Mouse (Mus musculus): ENCODE results near the gene Gstm3. TPM values are rescaled to one million over a fixed set of nuclear protein-coding genes. Genes with fewer than 3 reads are reported as not detected.
"Not testable (repeated sequence)": the region's sequence is repeated elsewhere in the genome, so short reads cannot be mapped to it uniquely, and the experiment has no call there.

Gstm3 gene
- polyA plus RNA-seq, 2 experiments = not detected

GRCm38 (mm10) chr3:107953906-107954305, 15.2 kb downstream of the Gstm3 start:
- Histone ChIP-seq H3K27ac (replicated peaks; ENCODE audit: low read depth, low read length) (no peak overlapping the region), H3K9me3 (ENCODE audit: control insufficient read depth, low read length) (no peaks in the 10 kb centered on the region), H3K9ac (ENCODE audit: low read depth, low read length, severe bottlenecking) (no peak overlapping the region), H3K4me1 (ENCODE audit: control insufficient read depth, insufficient read depth, low read length) (no peaks in the 10 kb centered on the region), H3K27me3 (ENCODE audit: control insufficient read depth, insufficient read depth, low read length) (no peaks in the 10 kb centered on the region), H3K36me3 (ENCODE audit: control insufficient read depth, insufficient read depth, low read length) (no peaks in the 10 kb centered on the region), H3K4me3 (replicated peaks; ENCODE audit: low read length) (no peak overlapping the region), H3K4me2 (replicated peaks; ENCODE audit: low read depth, low read length, severe bottlenecking) (no peak overlapping the region)
- TF ChIP-seq POLR2A (IDR thresholded peaks at IDR 0.05; ENCODE audit: borderline replicate concordance, extremely low read depth, insufficient read depth, insufficient read length) = no peak
- DNase-seq (ENCODE audit: low spot score) (no peak), ATAC-seq (ENCODE audit: low FRiP score, low read depth) (no peak)
- WGBS = 81% methylated on average over 5 of the region's 5 CpGs

- DNase-seq (ENCODE audit: low spot score) (no peak), ATAC-seq (ENCODE audit: low FRiP score, low read depth) (no peak)
- WGBS = 26% methylated on average over 6 of the region's 6 CpGs
- no peak overlapping the region for H3K27ac ChIP-seq (replicated peaks; ENCODE audit: low read depth, low read length)
- no peak overlapping the region for H3K4me3 ChIP-seq (replicated peaks; ENCODE audit: low read length)
- no peak for TF ChIP-seq POLR2A (IDR thresholded peaks at IDR 0.05; ENCODE audit: borderline replicate concordance, extremely low read depth, insufficient read depth, insufficient read length)
- H3K9me3 ChIP-seq (ENCODE audit: control insufficient read depth, low read length) = no peaks in the 10 kb centered on the region
- H3K4me2 ChIP-seq (replicated peaks; ENCODE audit: low read depth, low read length, severe bottlenecking) = no peak overlapping the region
- H3K27me3 ChIP-seq (ENCODE audit: control insufficient read depth, insufficient read depth, low read length) = no peaks in the 10 kb centered on the region
- H3K36me3 ChIP-seq (ENCODE audit: control insufficient read depth, insufficient read depth, low read length) = no peaks in the 10 kb centered on the region
- H3K9ac ChIP-seq (ENCODE audit: low read depth, low read length, severe bottlenecking) = no peak overlapping the region
- no peaks in the 10 kb centered on the region for H3K4me1 ChIP-seq (ENCODE audit: control insufficient read depth, insufficient read depth, low read length)
Observed at GRCm38 (mm10) chr3:107953328-107953755, 15.7 kb downstream of the Gstm3 start.

- no peaks in the 10 kb centered on the region for H3K27me3 ChIP-seq (ENCODE audit: control insufficient read depth, insufficient read depth, low read length)
- H3K4me2 ChIP-seq (replicated peaks; ENCODE audit: low read depth, low read length, severe bottlenecking) = no peak overlapping the region
- TF ChIP-seq POLR2A (IDR thresholded peaks at IDR 0.05; ENCODE audit: borderline replicate concordance, extremely low read depth, insufficient read depth, insufficient read length) = no peak
- H3K4me1 ChIP-seq (ENCODE audit: control insufficient read depth, insufficient read depth, low read length) = no peaks in the 10 kb centered on the region
- no peaks in the 10 kb centered on the region for H3K9me3 ChIP-seq (ENCODE audit: control insufficient read depth, low read length)
- no peak overlapping the region for H3K27ac ChIP-seq (replicated peaks; ENCODE audit: low read depth, low read length)
- ATAC-seq (ENCODE audit: low FRiP score, low read depth) = no peak
- 85% methylated on average over 11 of the region's 11 CpGs for WGBS
- no peak for DNase-seq (ENCODE audit: low spot score)
- no peak overlapping the region for H3K4me3 ChIP-seq (replicated peaks; ENCODE audit: low read length)
- H3K36me3 ChIP-seq (ENCODE audit: control insufficient read depth, insufficient read depth, low read length) = no peaks in the 10 kb centered on the region
- H3K9ac ChIP-seq (ENCODE audit: low read depth, low read length, severe bottlenecking) = no peak overlapping the region
Observed at GRCm38 (mm10) chr3:107950531-107950930, 18.6 kb downstream of the Gstm3 start.

GRCm38 (mm10) chr3:107949461-107949860, 19.6 kb downstream of the Gstm3 start:
- not testable (repeated sequence) for ATAC-seq (ENCODE audit: low FRiP score, low read depth); H3K9me3 ChIP-seq (ENCODE audit: control insufficient read depth, low read length); H3K9ac ChIP-seq (ENCODE audit: low read depth, low read length, severe bottlenecking); DNase-seq (ENCODE audit: low spot score); H3K4me2 ChIP-seq (replicated peaks; ENCODE audit: low read depth, low read length, severe bottlenecking); H3K4me1 ChIP-seq (ENCODE audit: control insufficient read depth, insufficient read depth, low read length); H3K27ac ChIP-seq (replicated peaks; ENCODE audit: low read depth, low read length); H3K27me3 ChIP-seq (ENCODE audit: control insufficient read depth, insufficient read depth, low read length); H3K36me3 ChIP-seq (ENCODE audit: control insufficient read depth, insufficient read depth, low read length); H3K4me3 ChIP-seq (replicated peaks; ENCODE audit: low read length)
- WGBS = 87% methylated on average over 1 of the region's 1 CpGs

- TF ChIP-seq POLR2A (IDR thresholded peaks at IDR 0.05; ENCODE audit: borderline replicate concordance, extremely low read depth, insufficient read depth, insufficient read length) = no peak
- Histone ChIP-seq H3K4me3 (replicated peaks; ENCODE audit: low read length) (no peak overlapping the region), H3K4me1 (ENCODE audit: control insufficient read depth, insufficient read depth, low read length) (peaks cover 5% of the 10 kb centered on the region), H3K36me3 (ENCODE audit: control insufficient read depth, insufficient read depth, low read length) (no peaks in the 10 kb centered on the region), H3K27ac (replicated peaks; ENCODE audit: low read depth, low read length) (no peak overlapping the region), H3K9me3 (ENCODE audit: control insufficient read depth, low read length) (no peaks in the 10 kb centered on the region), H3K9ac (ENCODE audit: low read depth, low read length, severe bottlenecking) (no peak overlapping the region), H3K4me2 (replicated peaks; ENCODE audit: low read depth, low read length, severe bottlenecking) (no peak overlapping the region), H3K27me3 (ENCODE audit: control insufficient read depth, insufficient read depth, low read length) (no peaks in the 10 kb centered on the region)
- WGBS = 49% methylated on average over 4 of the region's 4 CpGs
- DNase-seq (ENCODE audit: low spot score) = no peak
- ATAC-seq (ENCODE audit: low FRiP score, low read depth) = no peak
Observed at GRCm38 (mm10) chr3:107945729-107946128, 23.4 kb downstream of the Gstm3 start.
